Mouse (Mus musculus) myocyte (in vitro differentiated cells): ENCODE results near the gene Hist1h2ak.

Experiments
- E2F4 ChIP-seq: IDR thresholded peaks from one replicate; pipeline ENCODE4 v1.6.1; 2011; ENCODE audit warnings: mild to moderate bottlenecking, control low read depth, moderate library complexity; ENCODE audit not compliant: insufficient read depth
- MAX ChIP-seq: IDR thresholded peaks from one replicate; pipeline ENCODE4 v1.6.1; 2011; ENCODE audit warnings: low read depth, mild to moderate bottlenecking, control low read depth
- POLR2A ChIP-seq: IDR thresholded peaks from one replicate; pipeline ENCODE4 v1.6.1; 2011; ENCODE audit warnings: low read depth, mild to moderate bottlenecking, control low read depth, moderate library complexity; ENCODE audit not compliant: insufficient read length
- SRF ChIP-seq: IDR thresholded peaks from one replicate; pipeline ENCODE4 v1.6.1; 2011; ENCODE audit warnings: low read depth; ENCODE audit not compliant: control insufficient read depth, insufficient read length
- USF1 ChIP-seq: IDR thresholded peaks from one replicate; pipeline ENCODE4 v1.6.1; 2011; ENCODE audit warnings: low read depth, mild to moderate bottlenecking, control low read depth, moderate library complexity

- TF ChIP-seq POLR2A (no peak), SRF (no peak), E2F4 (no peak), MAX (no peak), USF1 (no peak)
Measured at GRCm38 (mm10) chr13:21784311-21784710, 30.7 kb upstream of the Hist1h2ak start.
